Mouse (Mus musculus): ENCODE measurements around the gene Prdx5. TPM values are rescaled to one million over a fixed set of nuclear protein-coding genes. Genes with fewer than 3 reads are reported as not detected.

The Prdx5 gene
- polyA plus RNA-seq (2015; fragmentation: Nextera tagmentation; extraction: Ambion mirVana): 652 and 658 TPM in 2 replicates

GRCm38 (mm10) chr19:6909507-6910289, at the start of gene Prdx5, which contains the start of gene Trmt112:
Gene Prdx5, minus strand, starts transcription at chr19:6910106.
Gene Trmt112, plus strand, starts transcription at chr19:6909698.

GRCm38 (mm10) chr19:6942249-6942691, 32.4 kb upstream of the Prdx5 start, which contains the start of gene Gpr137:
Gene Gpr137, minus strand, starts transcription at chr19:6942480.

DNA sequence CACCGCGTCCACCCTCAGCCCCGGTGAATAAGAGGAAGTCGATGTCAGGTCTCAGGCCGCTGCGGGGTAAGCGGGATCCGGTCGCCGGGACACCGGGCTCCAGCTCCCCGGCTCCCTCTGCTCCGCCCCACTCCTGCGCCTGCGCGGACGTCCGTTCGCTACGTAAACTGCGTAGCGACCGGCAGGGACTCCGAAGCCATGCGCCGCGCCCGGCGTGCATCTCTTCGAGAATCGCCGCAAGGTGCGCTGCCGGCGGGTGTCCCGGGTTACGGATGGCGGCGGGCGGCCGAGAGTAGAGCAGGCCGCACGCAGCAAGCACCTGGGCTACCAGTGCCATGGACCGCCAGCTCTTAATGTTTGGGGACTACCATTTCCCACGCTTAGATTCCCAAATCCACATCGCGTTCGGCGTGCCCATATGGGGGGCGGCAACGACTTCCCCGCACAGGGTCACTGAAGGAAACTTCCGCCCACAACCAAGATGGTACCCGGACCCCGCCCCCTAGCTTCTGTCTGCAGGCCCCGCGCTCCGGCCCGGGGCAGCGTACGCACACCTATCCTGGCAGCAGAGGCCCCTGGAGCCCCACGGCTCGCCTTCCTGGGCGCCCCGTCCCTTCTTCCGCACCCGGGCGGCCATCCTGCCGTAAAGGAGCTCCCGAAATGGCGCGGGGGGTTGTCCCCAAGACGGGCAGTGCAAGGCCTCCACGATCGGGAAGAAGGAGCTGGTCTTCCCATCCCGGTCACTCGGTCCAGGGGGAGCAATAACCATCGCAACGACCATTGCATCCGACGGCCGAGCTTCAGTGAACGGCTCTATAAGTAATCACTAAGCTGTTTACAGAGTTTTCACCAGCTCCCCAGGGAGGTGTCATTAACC, 31.7 kb upstream of the Prdx5 start, which contains the start of gene Bad:
Gene Bad (plus strand): TSS at position 490 of the 877 bp plus-strand sequence.

GRCm38 (mm10) chr19:6934195-6934977, 24.5 kb upstream of the Prdx5 start, which contains the start of gene Kcnk4:
Gene Kcnk4, minus strand, starts transcription at chr19:6934515.

GRCm38 (mm10) chr19:6925307-6925573, 15.3 kb upstream of the Prdx5 start, which contains the start of gene Catsperz:
Gene Catsperz, minus strand, starts transcription at chr19:6925380.

DNA sequence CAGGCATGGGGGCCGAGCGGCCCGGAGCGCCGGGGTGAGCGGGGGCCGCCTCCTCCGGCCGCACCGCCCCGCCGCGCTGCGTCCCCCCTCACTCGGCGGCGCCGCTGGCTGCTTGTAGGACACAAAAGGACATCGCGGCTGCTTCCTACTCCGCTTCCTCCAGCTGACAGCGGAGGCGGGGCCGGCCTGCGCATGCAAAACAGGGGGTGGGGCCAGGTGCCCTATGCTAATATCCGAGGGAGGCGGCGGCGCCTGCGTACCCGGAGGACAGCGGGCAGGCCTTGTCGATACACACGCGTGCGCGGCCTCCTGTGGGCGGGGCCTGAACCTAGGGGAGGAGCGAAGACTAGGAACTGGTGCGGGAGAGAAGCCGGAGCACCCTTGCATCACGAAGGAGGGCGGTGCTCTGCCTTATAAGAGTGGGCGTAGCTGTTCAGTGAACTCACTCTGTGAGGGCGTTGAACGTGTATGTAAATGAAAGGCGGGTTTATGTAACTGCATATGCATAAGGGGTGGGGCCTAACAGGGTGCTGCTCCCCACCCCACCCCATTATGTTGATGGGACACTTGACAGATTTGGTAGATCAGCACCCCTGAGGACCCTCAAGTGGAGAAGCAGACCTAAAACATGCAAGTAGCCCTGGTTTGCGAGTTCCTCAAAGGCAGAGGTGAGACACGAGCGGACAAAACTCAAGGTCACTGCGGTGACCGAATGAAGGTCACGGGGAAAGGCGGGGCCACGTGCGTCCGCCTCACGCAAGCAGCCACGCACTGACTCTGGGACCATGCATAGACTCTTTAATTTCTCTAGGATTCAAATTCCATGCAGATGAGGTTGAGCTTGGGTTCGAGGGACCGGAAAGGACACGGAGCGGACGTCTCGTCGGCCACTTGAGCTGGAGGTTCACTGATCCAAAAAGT, 12.0 kb upstream of the Prdx5 start, which contains the start of gene Esrra:
Gene Esrra (minus strand): TSS at position 167 of the 921 bp plus-strand sequence.

DNA sequence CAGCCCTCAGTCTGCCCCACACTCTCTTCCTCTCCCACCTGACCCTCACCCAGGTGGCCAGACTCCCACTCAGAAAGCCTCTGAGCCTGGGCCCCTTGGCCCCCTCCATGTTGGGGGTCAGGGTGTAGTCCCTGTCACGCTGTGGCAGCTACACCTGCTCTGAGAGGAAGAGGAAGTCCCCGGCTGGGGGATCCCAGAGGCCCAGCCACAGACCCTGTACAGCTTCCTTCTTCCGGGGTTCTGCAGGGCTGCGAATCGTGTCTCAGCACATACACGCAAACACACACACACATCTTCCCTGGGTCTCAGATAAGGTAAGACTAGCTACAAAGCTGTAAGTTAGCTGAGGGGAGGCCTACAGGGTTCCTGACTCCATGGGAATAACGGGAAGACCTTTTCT, 51.9 kb downstream of the Prdx5 start, which contains the start of gene Ccdc88b:
Gene Ccdc88b (minus strand): TSS at position 181 of the 400 bp plus-strand sequence.

Small RNAs within 50 kb of the gene (microRNA-seq; reads per million reads assigned to microRNA genes)
- gene Mir6990: 1.2 reads per million

Other genes starting within 250 kb of the Prdx5 start
- gene Rps6ka4, start 69.5 kb downstream of the Prdx5 start, polyA plus RNA-seq (2015; fragmentation: Nextera tagmentation; extraction: Ambion mirVana): 26.7 and 27.4 TPM in 2 replicates
- 1.7 and 2.4 TPM in 2 replicates for gene Ccdc88b, start 51.9 kb downstream of the Prdx5 start, polyA plus RNA-seq (2015; fragmentation: Nextera tagmentation; extraction: Ambion mirVana)
- gene Trmt112, start 408 bp downstream of the Prdx5 start, polyA plus RNA-seq (2015; fragmentation: Nextera tagmentation; extraction: Ambion mirVana): 128 and 132 TPM in 2 replicates
- gene Esrra, start 11.7 kb upstream of the Prdx5 start, polyA plus RNA-seq (2015; fragmentation: Nextera tagmentation; extraction: Ambion mirVana): 15.7 and 18.0 TPM in 2 replicates
- gene Catsperz, start 15.3 kb upstream of the Prdx5 start, polyA plus RNA-seq (2015; fragmentation: Nextera tagmentation; extraction: Ambion mirVana): 2.8 and 4.8 TPM in 2 replicates
- gene Kcnk4, start 24.4 kb upstream of the Prdx5 start, polyA plus RNA-seq (2015; fragmentation: Nextera tagmentation; extraction: Ambion mirVana): 25.1 and 29.6 TPM in 2 replicates
- gene Bad, start 31.8 kb upstream of the Prdx5 start, polyA plus RNA-seq (2015; fragmentation: Nextera tagmentation; extraction: Ambion mirVana): 100 and 102 TPM in 2 replicates
- gene Gpr137, start 32.4 kb upstream of the Prdx5 start, polyA plus RNA-seq (2015; fragmentation: Nextera tagmentation; extraction: Ambion mirVana): 70.2 and 76.2 TPM in 2 replicates
- gene Ppp1r14b, start 64.9 kb upstream of the Prdx5 start, polyA plus RNA-seq (2015; fragmentation: Nextera tagmentation; extraction: Ambion mirVana): 132 and 173 TPM in 2 replicates
- gene Plcb3, start 66.4 kb upstream of the Prdx5 start, polyA plus RNA-seq (2015; fragmentation: Nextera tagmentation; extraction: Ambion mirVana): 14.0 and 14.2 TPM in 2 replicates
- 215 and 225 TPM in 2 replicates for gene Fkbp2, start 70.4 kb upstream of the Prdx5 start, polyA plus RNA-seq (2015; fragmentation: Nextera tagmentation; extraction: Ambion mirVana)
- gene Vegfb, start 77.5 kb upstream of the Prdx5 start, polyA plus RNA-seq (2015; fragmentation: Nextera tagmentation; extraction: Ambion mirVana): 117 and 140 TPM in 2 replicates
- gene Dnajc4, start 82.5 kb upstream of the Prdx5 start, polyA plus RNA-seq (2015; fragmentation: Nextera tagmentation; extraction: Ambion mirVana): 29.4 and 30.2 TPM in 2 replicates
- 23.5 and 27.1 TPM in 2 replicates for gene Nudt22, start 86.0 kb upstream of the Prdx5 start, polyA plus RNA-seq (2015; fragmentation: Nextera tagmentation; extraction: Ambion mirVana)
- gene Trpt1, start 86.0 kb upstream of the Prdx5 start, polyA plus RNA-seq (2015; fragmentation: Nextera tagmentation; extraction: Ambion mirVana): 24.7 and 28.5 TPM in 2 replicates
- 5.2 and 5.4 TPM in 2 replicates for gene Fermt3, start 109.4 kb upstream of the Prdx5 start, polyA plus RNA-seq (2015; fragmentation: Nextera tagmentation; extraction: Ambion mirVana)
- gene Stip1, start 129.9 kb upstream of the Prdx5 start, polyA plus RNA-seq (2015; fragmentation: Nextera tagmentation; extraction: Ambion mirVana): 143 and 152 TPM in 2 replicates
- gene Macrod1, start 146.7 kb upstream of the Prdx5 start, polyA plus RNA-seq (2015; fragmentation: Nextera tagmentation; extraction: Ambion mirVana): 6.0 and 8.2 TPM in 2 replicates
- 10.8 and 12.7 TPM in 2 replicates for gene Flrt1, start 195.6 kb upstream of the Prdx5 start, polyA plus RNA-seq (2015; fragmentation: Nextera tagmentation; extraction: Ambion mirVana)

Data from neural tube, postnatal 0 days (tissue).